Mouse (Mus musculus): Measurements from ENCODE around the gene Psat1. TPM values are rescaled to one million over a fixed set of nuclear protein-coding genes. Genes with fewer than 3 reads are reported as not detected.

The Psat1 gene
- polyA plus RNA-seq, 1 experiment: 15.4 TPM

DNA sequence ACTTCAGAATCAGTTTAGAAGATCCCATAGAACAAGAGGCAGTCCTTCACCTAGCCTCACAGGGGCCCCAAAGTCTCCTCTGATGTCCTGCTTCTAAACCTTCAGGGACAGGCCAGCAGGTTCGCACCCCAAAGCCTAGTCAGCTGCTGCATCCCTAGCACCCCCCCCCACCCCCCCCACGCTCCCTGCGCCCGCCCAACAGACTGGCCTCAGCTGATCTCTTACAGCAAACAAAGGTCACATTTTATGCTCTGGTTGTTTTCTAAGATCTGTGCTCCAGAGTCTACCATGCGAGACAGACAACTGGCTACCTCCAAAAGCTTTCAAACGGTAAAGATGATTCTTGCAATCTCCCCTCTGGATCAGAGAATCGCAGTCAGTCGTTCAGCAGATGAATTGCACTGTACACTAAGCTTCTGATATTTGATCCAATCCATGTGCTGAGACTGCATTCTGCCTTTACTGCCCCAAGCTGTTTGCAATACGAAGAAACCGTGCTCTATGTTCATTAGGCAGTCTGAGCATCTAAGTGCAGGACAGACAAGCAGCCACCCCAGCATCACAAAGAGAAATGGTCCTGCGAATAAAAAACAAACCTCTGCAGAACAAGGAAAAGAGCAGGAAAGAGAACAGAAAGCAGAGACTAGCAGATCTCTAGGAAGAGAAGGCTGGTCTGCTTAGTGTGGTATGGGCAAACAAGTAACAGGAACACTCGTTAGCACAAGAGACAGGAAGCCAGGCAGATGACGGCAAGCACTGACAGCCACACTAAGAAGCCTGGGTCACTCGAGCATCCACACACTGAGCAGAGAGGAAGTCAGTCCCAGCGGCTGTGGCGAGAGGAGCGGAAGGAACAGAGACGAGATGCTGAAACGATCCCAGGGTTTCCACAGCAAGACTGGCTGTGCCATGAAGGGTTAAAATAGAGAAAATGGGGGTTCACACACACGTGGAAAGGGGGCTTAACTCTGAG lies 43.3 kb downstream of the Psat1 start:
- no peak for TF ChIP-seq GATA1 (IDR thresholded peaks at IDR 0.05; ENCODE audit: low read length)

GRCm38 (mm10) chr19:15895681-15896080 lies 51.5 kb downstream of the Psat1 start:
- TF ChIP-seq GATA1 (IDR thresholded peaks at IDR 0.05; ENCODE audit: low read length): no peak

GRCm38 (mm10) chr19:15892146-15892545 lies 55.0 kb downstream of the Psat1 start:
- no peak for TF ChIP-seq GATA1 (IDR thresholded peaks at IDR 0.05; ENCODE audit: low read length)

DNA sequence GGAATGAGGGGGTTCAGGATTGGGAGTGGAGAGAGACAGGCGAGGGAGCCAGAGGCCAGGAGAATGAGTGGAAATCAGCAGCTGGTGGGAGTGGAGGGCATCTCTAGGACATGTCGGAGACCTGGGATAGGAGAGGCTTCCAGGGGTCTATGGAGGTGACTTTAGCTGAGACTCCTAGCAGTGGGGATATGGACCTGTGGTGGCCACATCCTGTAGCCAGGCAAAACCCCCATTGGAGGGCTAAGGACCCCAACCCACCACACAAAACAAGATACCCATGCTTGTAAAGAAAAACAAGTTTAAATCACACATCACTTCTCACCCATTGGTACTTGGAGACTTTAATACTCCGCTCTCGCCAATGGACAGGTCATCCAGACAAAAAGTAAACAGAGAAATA lies 58.7 kb downstream of the Psat1 start:
- TF ChIP-seq GATA1 (IDR thresholded peaks at IDR 0.05; ENCODE audit: low read length): no peak

- TF ChIP-seq GATA1 (IDR thresholded peaks at IDR 0.05; ENCODE audit: low read length): no peak
These were observed 64.3 kb downstream of the Psat1 start for GRCm38 (mm10) chr19:15882705-15883426.

DNA sequence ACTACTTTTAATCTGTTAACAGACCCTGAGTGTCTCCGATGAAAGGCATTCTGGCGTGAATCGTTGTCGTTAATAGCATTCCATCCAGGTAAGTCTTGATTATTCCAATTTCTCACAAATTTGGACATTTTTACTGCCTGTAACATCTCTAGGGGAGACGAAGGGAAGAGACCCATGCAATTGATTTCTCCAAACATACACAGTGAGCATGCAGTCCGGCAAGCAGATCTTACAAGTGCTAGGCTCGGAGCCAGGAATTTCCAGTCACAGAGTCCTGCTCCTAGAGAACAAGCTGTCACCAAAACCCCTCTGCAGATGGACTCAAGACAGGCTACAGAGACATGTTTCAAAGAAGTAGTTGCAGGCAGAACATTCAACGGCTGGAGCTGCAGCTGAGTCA lies 66.4 kb downstream of the Psat1 start:
- no peak for TF ChIP-seq GATA1 (IDR thresholded peaks at IDR 0.05; ENCODE audit: low read length)

GRCm38 (mm10) chr19:15879271-15879670 lies 67.9 kb downstream of the Psat1 start:
- TF ChIP-seq GATA1 (IDR thresholded peaks at IDR 0.05; ENCODE audit: low read length): no peak

GRCm38 (mm10) chr19:15868865-15869698 lies 78.1 kb downstream of the Psat1 start:
- no peak for TF ChIP-seq GATA1 (IDR thresholded peaks at IDR 0.05; ENCODE audit: low read length)

DNA sequence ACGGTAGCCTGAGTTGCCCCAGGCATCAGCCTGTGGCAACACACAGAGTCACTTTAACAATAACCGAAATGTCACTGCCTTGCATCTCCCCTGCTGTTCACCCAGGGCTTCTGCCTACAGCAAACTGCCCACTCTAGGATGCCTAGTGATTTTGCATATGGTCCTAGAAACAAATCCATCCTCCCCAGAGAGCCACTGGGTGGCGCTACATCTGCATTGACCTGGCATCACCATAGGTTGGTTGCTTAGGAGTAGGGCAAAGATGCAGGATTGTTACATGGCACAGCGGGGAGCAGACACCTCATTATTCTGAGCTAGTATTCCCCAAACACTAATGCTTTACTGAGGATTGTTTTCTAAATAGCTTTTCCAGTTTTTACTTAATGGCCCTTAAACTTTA lies 80.3 kb downstream of the Psat1 start:
- TF ChIP-seq GATA1 (IDR thresholded peaks at IDR 0.05; ENCODE audit: low read length): no peak

- no peak for TF ChIP-seq GATA1 (IDR thresholded peaks at IDR 0.05; ENCODE audit: low read length)
These were observed 81.0 kb downstream of the Psat1 start for GRCm38 (mm10) chr19:15866126-15866525.

- no peak for TF ChIP-seq GATA1 (IDR thresholded peaks at IDR 0.05; ENCODE audit: low read length)
These were observed 81.7 kb downstream of the Psat1 start for GRCm38 (mm10) chr19:15865431-15865830.

DNA sequence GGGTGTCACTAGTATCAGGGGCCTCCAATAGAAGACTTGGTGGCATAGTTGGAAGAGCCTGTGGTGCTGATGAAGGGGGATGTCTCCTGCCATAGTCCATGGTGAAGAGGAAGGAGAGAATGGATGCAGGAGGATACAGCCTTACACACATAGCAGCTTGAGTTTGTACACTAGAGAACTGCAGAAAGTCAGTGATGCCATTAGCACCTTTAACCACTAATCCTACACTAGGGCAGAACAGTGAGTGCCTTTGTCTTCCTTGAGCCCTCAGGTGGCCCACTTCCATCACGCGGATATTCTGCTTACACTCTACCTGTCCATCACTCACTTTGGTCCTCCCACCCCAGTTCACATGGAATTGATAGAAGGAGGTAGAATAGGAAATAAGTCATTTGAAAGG lies 83.0 kb downstream of the Psat1 start:
- TF ChIP-seq GATA1 (IDR thresholded peaks at IDR 0.05; ENCODE audit: low read length): no peak

- no peak for TF ChIP-seq GATA1 (IDR thresholded peaks at IDR 0.05; ENCODE audit: low read length)
These were observed 91.8 kb downstream of the Psat1 start for GRCm38 (mm10) chr19:15855379-15855778.

Other genes starting within 250 kb of the Psat1 start
- gene Cep78, start 37.7 kb upstream of the Psat1 start, polyA plus RNA-seq (2012): 10.1 and 11.7 TPM in 2 replicates
- gene Gnaq, start 185.5 kb upstream of the Psat1 start, polyA plus RNA-seq (2012): not detected in 2 replicates